Mouse (Mus musculus) lung, postnatal 14 days (tissue): ENCODE data around the gene Unc5cl.

ENCODE experiments used
- DNase-seq: peaks from one replicate; pipeline ENCODE4 v3.0.0; 2021

Gene Unc5cl

DNA sequence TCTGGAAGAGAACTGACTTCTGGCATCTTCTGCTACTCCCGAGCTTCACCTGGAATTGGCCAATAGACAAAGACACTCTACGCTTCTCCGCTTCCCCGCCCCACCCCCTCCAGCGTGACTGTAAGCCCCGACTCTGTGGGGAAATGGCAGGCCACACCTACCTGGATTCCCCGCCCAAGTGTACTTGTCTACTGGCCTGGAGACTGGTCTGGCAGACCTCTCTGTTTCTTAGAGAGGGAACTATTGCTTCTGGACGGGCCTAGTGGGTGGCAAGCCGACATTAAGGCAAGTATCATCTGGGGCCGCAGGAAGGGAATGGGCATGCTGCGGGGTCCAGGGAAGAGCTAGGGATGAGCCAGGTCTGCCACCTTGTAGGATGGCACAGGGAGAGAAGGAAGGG is at the start of gene Unc5cl:
Gene Unc5cl (plus strand): TSS at position 214 of the 400 bp plus-strand sequence.
- DNase-seq = no peak

DNA sequence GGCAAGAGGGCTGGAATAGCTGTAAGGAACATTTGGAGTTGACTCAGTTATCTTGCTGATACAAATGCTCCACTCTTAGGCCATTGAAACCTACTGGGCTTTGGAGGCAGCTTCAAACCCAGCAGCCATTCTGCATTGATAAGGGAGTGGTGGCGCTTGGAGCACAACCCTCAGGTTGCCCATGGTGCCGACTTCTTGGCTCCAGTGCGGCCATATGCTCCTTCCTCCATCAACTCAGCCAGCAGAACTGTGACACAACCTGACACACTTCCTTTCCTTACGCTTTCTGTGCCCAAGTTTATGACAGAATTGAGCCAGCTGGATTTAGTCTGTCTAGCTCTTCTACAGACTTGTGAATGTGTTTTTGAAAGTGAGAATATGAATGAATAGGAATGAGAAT is 47.5 kb upstream of the Unc5cl start:
- DNase-seq = no peak

DNA sequence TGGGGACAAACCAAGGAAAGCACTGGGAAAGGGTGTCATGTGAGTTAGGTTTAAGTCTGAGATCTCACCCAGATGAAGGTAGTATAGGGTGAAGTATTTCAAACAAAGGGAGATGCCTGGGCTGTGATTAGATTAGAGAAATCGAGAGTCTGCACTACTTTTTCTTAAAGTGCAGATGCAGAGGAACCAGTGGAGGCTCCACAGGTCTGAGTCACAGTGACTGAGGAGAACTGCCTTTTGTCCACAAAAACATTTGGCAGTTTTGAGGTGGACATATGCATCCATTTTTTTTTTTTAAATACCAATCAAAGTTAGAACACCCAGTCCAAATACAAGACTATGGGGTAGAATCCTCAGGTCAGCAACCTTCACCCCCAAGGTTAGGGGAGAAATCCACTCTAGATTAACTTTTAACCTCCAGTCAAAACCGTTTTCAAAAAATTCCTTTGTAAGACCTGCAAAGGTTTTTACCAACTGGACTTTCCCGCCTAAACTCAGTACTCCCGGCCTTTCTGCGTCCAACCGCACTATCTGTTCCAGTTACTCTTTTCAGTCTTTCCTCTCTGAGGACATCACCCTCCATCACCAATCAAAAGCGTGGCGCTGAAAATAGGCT is 46.7 kb upstream of the Unc5cl start:
- DNase-seq = no peak

GRCm38 (mm10) chr17:48408526-48409291 is 46.0 kb upstream of the Unc5cl start:
- peak; percentile 81 for DNase-seq

- DNase-seq = peak; percentile 100
Observed at GRCm38 (mm10) chr17:48409380-48410298, 45.1 kb upstream of the Unc5cl start, which contains the start of the genes Nfya and Oard1. Gene Nfya, minus strand, starts transcription at chr17:48409906. Gene Oard1, plus strand, starts transcription at chr17:48410014.

GRCm38 (mm10) chr17:48410299-48410785 is 44.4 kb upstream of the Unc5cl start:
- no peak for DNase-seq

DNA sequence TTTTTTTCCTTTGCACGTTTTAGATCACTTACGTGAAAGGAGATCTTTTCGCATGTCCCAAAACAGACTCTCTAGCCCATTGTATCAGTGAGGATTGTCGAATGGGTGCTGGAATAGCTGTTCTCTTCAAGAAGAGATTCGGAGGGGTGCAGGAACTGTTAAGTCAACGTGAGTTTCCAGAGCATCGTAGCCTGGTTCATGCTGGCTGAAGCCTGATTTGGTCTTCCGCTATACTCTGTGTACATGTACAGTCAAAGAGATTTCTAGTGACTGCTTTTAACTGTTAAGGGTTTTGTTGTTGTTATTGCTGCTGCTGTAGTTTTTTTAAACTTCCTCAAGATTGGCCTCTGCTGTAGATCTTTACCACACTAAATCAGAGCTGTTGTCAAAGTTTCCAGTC is 43.5 kb upstream of the Unc5cl start:
- DNase-seq = no peak

DNA sequence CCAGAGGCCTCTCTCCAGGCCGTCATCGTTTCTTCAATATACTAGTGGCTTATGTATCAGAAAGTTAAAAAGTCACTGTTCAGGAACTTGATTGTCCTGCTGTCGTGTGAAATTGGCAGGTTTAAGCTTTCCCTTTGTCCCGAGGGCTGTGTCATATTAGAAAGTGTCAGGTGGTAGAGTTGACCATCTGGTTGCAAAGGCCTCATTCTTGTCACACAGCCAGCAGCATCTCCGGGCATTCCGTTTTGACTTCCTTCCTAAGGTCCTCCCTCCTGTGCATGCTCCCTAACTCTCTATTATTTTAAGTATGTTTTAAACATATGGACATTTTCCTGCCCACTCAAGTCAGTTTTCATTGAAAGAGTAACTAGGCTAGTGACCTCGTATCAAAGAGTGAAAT is 38.7 kb upstream of the Unc5cl start:
- no peak for DNase-seq

GRCm38 (mm10) chr17:48416425-48417195 is 38.1 kb upstream of the Unc5cl start:
- DNase-seq = peak; percentile 70

GRCm38 (mm10) chr17:48417521-48417920 is 37.2 kb upstream of the Unc5cl start:
- no peak for DNase-seq

- DNase-seq = no peak
Observed at GRCm38 (mm10) chr17:48418174-48418573, 36.5 kb upstream of the Unc5cl start.

GRCm38 (mm10) chr17:48418781-48419180 is 35.9 kb upstream of the Unc5cl start:
- no peak for DNase-seq

DNA sequence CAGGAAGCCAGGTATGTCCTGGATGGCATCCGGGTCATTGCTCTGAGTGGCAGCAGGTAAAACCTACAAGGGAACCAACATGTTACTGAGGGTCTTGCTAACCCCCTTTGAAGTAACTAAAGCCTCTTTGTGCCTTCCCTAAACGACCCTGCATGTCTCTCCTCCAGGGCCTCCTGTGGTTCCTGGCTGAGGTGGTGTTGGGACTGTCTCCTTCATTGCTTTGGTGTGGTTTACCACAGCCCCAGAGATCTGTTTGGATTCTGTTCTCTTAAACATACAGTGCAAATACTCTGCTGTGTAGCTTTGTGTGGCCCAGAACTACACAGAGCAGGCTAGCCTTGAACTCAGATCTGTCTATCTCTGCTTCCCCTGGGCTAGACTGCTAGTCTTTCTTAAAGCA is 35.1 kb upstream of the Unc5cl start:
- no peak for DNase-seq

GRCm38 (mm10) chr17:48424237-48424636 is 30.5 kb upstream of the Unc5cl start:
- DNase-seq = no peak

DNA sequence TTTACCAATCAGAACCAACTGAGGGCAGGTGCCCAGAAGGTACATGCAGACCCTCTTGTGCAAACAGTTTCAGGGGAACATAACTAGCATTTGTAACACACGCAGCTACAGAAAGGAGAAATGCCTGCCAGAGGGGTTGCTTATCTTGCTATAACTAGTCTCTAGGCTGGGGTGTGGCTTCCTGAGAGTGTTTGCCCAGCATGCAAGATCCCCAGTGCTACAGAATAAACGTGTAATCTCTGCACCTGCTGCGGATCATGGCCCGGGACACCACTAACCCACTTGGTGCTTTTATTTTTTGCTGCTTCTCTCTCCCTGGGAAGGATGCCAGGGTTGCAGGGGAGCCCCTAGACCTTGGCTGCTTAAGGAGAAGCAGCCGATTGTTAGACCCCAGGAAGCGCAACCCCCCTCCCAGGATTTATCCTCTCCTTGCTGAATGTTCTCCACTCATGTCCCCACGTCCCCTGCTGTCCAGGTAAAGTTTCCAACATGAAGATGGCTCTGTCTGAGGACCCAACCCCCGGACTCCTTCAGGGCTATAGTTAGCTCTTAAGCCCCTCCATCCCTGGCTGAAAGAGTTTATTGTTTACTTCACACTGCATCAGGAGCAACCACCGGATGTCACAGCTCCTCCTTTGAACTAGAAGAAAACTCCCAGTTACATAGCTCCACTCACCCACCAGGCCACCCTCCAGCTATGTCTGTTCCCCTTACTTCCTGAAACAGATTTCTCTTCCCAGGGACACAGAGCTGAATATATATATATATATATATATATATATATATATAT is 28.7 kb upstream of the Unc5cl start:
- DNase-seq = peak; percentile 26

GRCm38 (mm10) chr17:48426991-48427750 is 27.5 kb upstream of the Unc5cl start:
- no peak for DNase-seq

- peak; percentile 22 for DNase-seq
Observed at GRCm38 (mm10) chr17:48427852-48428530, 26.7 kb upstream of the Unc5cl start.

GRCm38 (mm10) chr17:48430394-48430793 is 24.3 kb upstream of the Unc5cl start:
- DNase-seq = peak; percentile 28

DNA sequence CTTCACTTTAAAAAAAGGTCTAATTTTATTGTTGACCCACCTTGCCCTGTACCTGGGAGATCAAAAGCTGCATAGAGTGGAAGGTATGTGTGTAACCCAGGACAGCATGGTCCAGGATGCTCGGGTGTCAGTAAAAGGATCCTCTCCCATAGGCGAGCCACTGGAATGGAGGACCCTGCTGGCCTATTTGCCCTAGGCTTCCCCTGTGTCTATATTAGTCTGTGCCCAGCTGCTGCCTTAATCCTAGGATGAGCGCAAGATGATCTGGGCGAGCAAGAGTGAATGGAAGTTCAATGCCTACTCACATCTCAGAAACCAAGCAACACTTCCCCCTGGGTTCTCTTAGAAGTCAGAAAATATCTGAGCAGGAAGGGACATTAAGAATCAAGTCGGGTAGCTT is 23.6 kb upstream of the Unc5cl start:
- DNase-seq = no peak
